Mouse (Mus musculus) kidney, postnatal 25 days (tissue): ENCODE measurements at regions not wholly inside any gene's neighbourhood (a gene's known extent, or its start where the extent isn't known, plus 50 kb on each side); places are given as distances from the start of the nearest gene placed in this dataset.
"Not testable (repeated sequence)": the region's sequence is repeated elsewhere in the genome, so short reads cannot be mapped to it uniquely, and the experiment has no call there.

ENCODE experiments used
- DNase-seq, 2 experiments: peaks; one replicate each; pipeline ENCODE4 v3.0.0; 2021; ENCODE audit warnings: mixed read lengths in 2 of 2

DNA sequence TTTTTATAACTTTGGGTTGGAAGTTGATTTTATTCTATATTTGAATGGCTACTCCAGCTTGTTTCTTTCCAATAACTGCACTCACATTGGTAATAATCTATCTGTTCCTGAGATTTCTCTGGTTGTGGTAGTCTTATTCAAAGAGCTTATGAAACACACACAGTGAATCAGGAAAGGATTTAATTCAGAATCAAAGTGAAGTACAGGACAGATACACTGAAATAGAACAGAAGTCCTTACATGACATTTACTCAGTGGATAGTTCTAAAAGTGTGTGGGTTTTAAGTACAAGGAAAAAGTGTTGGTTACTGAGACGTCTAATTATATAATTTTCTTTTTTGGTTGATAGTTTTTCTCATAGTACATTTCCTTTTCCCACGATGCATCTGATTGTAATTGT lies 859.7 kb downstream of the Rpia start:
- no peak for DNase-seq

DNA sequence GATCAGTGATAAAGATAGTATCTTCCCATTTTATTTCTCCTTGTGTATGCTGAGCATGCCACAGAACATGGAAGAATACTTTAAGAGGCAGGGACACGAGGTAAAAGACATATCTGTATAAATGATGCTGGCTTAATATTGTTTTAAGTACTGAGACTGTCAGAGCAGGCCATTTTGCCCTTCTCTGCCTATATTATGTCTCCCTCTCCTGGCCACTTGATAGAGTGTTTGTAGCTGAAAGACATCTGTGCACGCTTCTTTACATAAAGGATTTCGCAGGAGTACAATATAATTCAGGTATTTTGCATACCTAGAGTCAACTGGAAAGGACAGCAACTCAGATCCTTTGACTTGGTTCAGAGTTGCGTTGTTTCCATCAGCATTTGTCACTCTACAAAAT lies 877.3 kb downstream of the Rpia start:
- DNase-seq, result no peak

DNA sequence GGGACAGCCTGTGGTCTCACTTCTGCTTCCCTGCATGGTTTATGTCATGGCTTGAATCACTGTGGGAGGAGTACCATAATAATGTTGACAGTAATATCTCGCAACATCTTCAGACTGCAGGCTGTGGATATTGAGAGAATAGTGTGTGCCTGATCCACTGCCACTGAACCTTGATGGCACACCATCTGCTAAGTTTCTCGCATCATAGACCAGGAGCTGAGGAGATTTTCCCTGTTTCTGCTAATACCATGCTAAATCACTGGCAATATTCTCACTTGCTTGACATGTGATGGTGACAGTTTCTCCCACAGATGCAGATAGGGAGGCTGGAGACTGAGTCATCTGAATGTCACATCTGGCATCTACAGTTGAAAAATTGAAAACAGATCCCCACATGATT lies 912.7 kb downstream of the Rpia start:
- no peak for DNase-seq

DNA sequence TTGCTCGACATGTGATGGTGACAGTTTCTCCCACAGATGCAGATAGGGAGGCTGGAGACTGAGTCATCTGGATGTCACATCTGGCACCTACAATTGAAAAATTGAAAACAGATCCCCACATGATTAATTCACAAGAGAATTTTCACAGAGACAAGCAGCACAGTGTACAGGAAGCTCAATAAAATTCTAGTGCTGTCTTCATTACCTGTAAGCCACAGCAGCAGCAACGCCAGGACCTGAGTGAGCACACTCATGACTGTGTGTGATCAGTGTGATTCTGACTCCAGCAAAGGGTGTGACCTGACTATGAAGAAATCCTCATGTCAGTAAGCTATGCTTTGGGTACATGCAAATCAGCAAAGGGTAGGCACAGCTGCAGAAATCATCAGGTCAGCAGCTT lies 933.4 kb downstream of the Rpia start:
- not testable (repeated sequence) for DNase-seq

- DNase-seq, result not testable (repeated sequence)
These were observed 963.4 kb downstream of the Rpia start for GRCm38 (mm10) chr6:69828640-69829039.

DNA sequence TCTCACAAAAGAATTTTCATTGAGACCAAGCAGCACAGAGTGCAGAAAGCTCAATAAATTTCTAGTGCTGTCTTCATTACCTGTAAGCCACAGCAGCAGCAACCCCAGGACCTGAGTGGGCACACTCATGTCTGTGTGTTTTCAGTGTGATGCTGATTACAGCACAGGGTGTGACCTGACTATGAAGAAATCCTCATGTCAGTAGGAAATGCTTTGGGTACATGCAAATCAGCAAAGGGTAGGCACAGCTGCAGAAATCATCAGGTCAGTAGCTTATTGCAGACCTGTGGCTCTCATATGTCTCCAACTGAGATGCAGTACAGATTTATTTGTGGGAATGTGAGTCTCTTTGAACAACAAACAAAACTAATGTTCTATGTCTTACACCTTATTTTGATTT lies 977.1 kb downstream of the Rpia start:
- not testable (repeated sequence) for DNase-seq

GRCm38 (mm10) chr6:69814373-69814772 lies 977.7 kb downstream of the Rpia start:
- DNase-seq, result not testable (repeated sequence)

DNA sequence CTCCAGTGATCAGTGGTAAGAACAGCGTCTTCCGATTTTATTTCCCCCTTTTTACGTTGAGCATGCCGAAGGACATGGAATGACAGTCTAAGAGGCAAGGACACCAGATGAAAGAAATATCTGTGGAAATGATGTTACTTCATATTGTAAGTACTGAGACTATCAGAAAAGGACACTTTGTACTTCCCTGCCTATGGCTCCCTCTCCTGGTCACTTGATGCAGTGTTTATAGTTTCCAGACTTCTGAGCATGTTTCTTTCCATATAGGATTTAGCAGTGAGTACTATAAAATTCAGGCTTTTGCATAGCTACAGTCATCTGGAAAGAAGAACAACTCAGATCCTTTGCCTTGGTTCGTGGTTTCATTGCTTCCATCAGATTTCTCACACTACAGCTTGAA lies 1011.7 kb downstream of the Rpia start:
- DNase-seq, result not testable (repeated sequence)

GRCm38 (mm10) chr6:69777322-69777721 lies 1014.7 kb downstream of the Rpia start:
- not testable (repeated sequence) for DNase-seq

DNA sequence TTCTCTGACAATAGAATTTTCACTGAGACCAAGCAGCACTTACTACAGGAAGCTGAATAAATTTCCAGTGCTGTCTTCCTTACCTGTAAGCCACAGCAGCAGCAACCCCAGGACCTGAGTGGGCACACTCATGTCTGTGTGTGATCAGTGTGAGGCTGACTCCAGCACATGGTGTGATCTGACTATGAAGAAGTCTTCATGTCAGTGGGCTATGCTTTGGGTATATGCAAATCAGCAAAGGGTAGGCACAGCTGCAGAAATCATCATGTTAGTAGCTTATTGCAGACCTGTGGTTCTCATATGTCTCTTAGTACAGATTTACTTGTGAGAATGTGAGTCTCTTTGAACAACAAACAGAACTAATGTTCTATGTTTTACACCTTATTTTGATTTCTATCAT lies 1027.2 kb downstream of the Rpia start:
- DNase-seq, result no peak

- DNase-seq, result peak in 1 of 2 experiments; percentile 1
These were observed 1033.4 kb downstream of the Rpia start for GRCm38 (mm10) chr6:69758618-69759017.

DNA sequence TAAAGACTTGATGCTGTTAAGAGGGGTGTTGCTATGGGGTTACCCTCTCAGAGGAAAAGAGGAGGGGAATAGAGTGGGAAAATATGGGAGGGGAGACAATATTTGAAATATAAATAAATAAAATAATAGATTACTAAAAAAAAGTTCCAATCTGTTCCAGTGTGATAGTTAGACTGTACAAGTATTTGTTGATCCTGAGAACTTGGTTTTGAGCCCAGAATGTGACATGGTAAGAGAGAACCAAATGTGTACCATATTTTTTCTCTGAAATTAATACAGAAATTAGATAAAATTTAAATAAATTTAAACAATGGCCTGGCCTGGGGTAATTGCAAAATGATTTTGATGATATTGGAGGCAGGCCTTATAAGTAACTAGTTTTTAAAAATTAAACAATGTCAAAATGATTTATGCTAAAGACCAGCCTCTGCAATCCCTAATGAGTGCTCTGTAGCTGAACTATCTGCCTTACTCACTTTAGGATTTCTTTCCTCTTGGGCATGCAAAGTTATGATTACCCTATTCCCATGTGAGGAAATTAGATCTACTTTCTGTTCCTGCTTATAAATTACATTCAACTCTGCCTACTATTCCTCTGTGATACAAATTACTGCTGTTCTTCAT lies 1052.9 kb downstream of the Rpia start:
- no peak for DNase-seq

DNA sequence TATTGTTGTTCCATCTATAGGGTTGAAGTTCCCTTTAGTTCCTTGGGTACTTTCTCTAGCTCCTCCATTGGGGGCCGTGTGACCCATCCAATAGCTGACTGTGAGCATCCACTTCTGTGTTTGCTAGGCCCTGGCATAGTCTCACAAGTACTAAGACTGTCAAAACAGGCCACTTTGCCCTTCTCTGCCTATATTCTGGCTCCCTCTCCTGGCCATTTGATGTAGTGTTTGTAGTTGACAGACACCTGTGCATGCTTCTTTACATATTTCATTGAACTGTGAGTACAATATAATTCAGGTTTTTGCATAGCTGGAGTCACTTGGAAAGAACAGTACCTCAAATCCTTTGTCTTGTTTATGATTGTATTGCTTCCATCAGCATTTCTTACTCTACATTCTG lies 1059.2 kb downstream of the Rpia start:
- not testable (repeated sequence) for DNase-seq

GRCm38 (mm10) chr6:69726362-69726761 lies 1065.7 kb downstream of the Rpia start:
- DNase-seq, result no peak

GRCm38 (mm10) chr6:69702813-69703212 lies 1089.2 kb downstream of the Rpia start:
- not testable (repeated sequence) for DNase-seq

DNA sequence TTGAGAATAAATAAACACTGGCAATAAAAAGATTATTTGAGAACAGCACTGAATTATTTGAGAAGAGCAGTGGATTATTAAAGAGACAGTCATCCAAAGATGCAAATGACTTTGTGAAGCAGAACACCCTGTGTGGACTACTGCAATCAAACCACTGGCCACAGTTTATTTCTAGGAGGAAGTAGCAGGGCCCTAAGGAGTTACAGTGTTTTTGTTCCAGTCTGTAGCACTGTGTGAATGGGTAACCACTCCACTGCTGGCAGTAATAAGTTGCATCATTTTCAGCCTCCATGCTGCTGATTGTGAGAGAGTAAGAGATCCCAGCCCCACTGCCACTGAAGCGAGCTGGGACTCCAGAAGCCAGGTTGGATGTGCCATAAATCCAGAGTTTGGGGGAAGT lies 1110.9 kb downstream of the Rpia start:
- DNase-seq, result no peak

GRCm38 (mm10) chr6:69662426-69662825 lies 1129.6 kb downstream of the Rpia start:
- DNase-seq, result not testable (repeated sequence)
